Mouse (Mus musculus): ENCODE results near the gene Cdk5r2. TPM values are rescaled to one million over a fixed set of nuclear protein-coding genes. Genes with fewer than 3 reads are reported as not detected.

Cdk5r2 gene
- polyA plus RNA-seq (2017; shearing (Covaris generic)), result not detected

GRCm38 (mm10) chr1:74854306-74855056 is at the start of gene Cdk5r2:
Cdk5r2 (plus strand) TSS chr1:74854934.

DNA sequence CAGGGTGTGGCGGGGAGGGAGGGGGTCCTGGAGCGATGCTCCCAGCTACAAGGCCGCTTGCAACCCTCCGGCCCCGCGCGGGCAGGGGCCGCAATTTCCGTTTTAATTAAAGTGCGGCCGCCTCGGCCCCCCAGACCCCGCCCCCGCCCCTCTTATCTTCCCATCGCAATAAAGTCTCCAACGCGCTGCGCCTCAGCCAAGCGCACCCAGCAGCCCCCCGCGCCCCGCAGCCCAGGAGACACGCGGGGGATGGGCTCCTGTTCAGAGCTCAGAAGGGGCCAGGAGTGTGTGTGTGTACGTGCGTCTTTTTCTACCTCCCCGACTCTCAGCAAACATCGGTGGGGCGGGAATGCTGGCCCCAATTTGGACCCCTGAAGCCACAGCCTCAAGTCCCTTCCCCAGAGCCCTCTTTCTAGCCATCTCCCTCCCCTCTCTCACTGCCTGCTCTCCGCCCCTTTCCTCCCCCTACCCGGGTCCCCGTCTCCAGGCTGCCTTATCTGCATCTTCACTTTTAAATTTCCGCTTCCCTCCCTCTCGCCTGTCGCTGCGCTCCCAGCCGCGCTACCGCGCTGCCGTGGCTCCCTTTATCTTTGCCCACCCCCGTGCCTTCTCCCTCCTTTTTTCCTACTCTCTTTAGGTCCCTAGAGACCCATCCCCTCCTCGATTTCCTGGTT is 30.8 kb downstream of the Cdk5r2 start, which contains the start of gene Fev:
Gene Fev, minus strand, starts transcription at position 51 of the 674 bp plus-strand sequence.

DNA sequence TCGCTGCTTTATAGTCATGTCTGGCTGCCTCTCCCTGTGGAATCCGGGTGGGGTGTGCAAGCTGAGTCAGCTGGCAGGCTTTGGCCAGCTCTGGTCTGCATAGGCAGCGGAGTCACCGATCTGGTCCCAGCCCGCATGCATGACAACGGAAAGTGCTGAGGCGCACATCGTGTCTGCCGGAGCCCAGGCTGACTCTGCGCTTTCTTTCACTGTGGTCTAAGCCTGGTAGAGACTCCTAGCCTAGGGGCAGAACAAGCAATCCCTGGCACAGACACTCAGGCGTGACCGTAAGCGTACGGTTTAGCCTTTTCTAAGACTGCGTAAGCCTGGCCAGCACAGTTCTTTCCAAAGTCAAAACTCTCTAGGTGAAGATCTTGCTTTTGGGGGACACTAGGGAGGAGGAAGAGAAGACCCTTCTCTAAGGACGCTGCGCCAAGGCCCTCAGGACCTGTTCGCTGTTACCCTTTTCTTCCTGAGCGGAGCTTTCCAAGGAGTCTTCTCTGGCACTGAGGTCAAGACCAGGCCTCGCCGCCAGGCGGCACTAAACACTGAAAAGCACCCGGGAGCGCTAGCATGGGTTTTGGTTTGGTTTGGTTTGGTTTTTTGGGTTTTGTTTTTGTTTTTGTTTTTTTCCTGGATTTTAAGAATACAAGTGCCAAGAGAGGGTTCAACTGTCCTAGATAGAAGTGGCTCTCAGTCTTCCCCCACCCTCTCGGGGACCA is 38.6 kb downstream of the Cdk5r2 start, which contains the start of gene Cryba2:
Gene Cryba2, minus strand, starts transcription at position 10 of the 722 bp plus-strand sequence.

Other genes with a start within 250 kb of the Cdk5r2 start
- gene Ttll4, start 193.2 kb upstream of the Cdk5r2 start, polyA plus RNA-seq (2017; shearing (Covaris generic)), result 10 to 100 TPM; 13.3 to 24.1 TPM
- under 1 TPM in 1 of 2 experiments, not detected in 1; 0.66 TPM for gene Cyp27a1, start 141.4 kb upstream of the Cdk5r2 start, polyA plus RNA-seq (2017; shearing (Covaris generic))
- gene Prkag3, start 105.7 kb upstream of the Cdk5r2 start, polyA plus RNA-seq (2017; shearing (Covaris generic)), result under 1 TPM in 1 of 2 experiments, not detected in 1; 0.15 TPM
- under 1 TPM in 1 of 2 experiments, not detected in 1; 0.68 TPM for gene Wnt6, start 83.0 kb upstream of the Cdk5r2 start, polyA plus RNA-seq (2017; shearing (Covaris generic))
- 1 to 10 TPM in 1 of 2 experiments, under 1 TPM in 1; 0.74 to 1.2 TPM for gene Wnt10a, start 63.4 kb upstream of the Cdk5r2 start, polyA plus RNA-seq (2017; shearing (Covaris generic))
- gene Fev, start 30.5 kb downstream of the Cdk5r2 start, polyA plus RNA-seq (2017; shearing (Covaris generic)), result not detected
- gene Cryba2, start 38.2 kb downstream of the Cdk5r2 start, polyA plus RNA-seq (2017; shearing (Covaris generic)), result not detected
- gene Cfap65, start 80.7 kb downstream of the Cdk5r2 start, polyA plus RNA-seq (2017; shearing (Covaris generic)), result not detected
- under 1 TPM in 1 of 2 experiments, not detected in 1; 0.25 TPM for gene Ihh, start 96.7 kb downstream of the Cdk5r2 start, polyA plus RNA-seq (2017; shearing (Covaris generic))

Data from activated CD4-positive, CD25-positive, alpha-beta regulatory T cell (primary cell).